ENCODE assay signal across 8 mouse cellular contexts in genomic region chrX:8206694-8207197, GRCm38 (mm10). TPM values are rescaled to one million over a fixed set of nuclear protein-coding genes. Genes with fewer than 3 reads are reported as not detected.
DNase-seq lines count a peak whose midpoint lies in the region; ATAC-seq and TF ChIP-seq lines count a peak whose summit lies in the region.

No protein-coding gene starts in this region.

- H3K9me3 ChIP-seq in heart, embryonic 11.5 days (replicated peaks; ENCODE audit: control insufficient read depth, low read length) = no peaks in the 10 kb centered on the region
- no peaks in the 10 kb centered on the region for H3K9me3 ChIP-seq in E14TG2a.4 (ENCODE audit: low read length)
- no peaks in the 10 kb centered on the region for H3K9me3 ChIP-seq in forebrain, embryonic 14.5 days (replicated peaks; ENCODE audit: control insufficient read depth, low read length)
- H3K9me3 ChIP-seq in liver, embryonic 16.5 days (replicated peaks; ENCODE audit: control insufficient read depth, low read length) = no peaks in the 10 kb centered on the region

- intact Hi-C loops in heart, postnatal 14 days (cut with DNase I) = no loop called here

- no peak for DNase-seq in heart, postnatal 14 days
- DNase-seq in forebrain, embryonic 14.5 days (ENCODE audit: low spot score) = peak; percentile 10
- DNase-seq in cerebellum, adult 9-10 months = no peak
- DNase-seq in frontal cortex, postnatal 10 days (ENCODE audit: low spot score in 2 of 2) = no peak
- no peak for DNase-seq in urinary bladder, postnatal 10 days (ENCODE audit: low spot score)

- WGBS in heart, embryonic 11.5 days (ENCODE audit: insufficient replicate concordance) = 17% methylated on average over 11 of the region's 11 CpGs
- 30% methylated on average over 11 of the region's 11 CpGs for WGBS in forebrain, embryonic 14.5 days
- 22% methylated on average over 11 of the region's 11 CpGs for WGBS in liver, embryonic 16.5 days (ENCODE audit: insufficient replicate concordance)

- H3K4me2 ChIP-seq in heart, embryonic 11.5 days = peak overlapping the region; percentile 72
- peak overlapping the region; percentile 56 for H3K4me2 ChIP-seq in forebrain, embryonic 14.5 days (ENCODE audit: low read length)
- peak overlapping the region; percentile 57 for H3K4me2 ChIP-seq in liver, embryonic 16.5 days (ENCODE audit: low read depth, low read length)

- no peaks in the 10 kb centered on the region for H3K36me3 ChIP-seq in heart, embryonic 11.5 days (ENCODE audit: control insufficient read depth, insufficient read depth, low read length)
- H3K36me3 ChIP-seq in E14TG2a.4 (ENCODE audit: insufficient read depth, low read length) = peaks cover 37% of the 10 kb centered on the region
- H3K36me3 ChIP-seq in forebrain, embryonic 14.5 days (ENCODE audit: control insufficient read depth, insufficient read depth, low read length) = no peaks in the 10 kb centered on the region
- H3K36me3 ChIP-seq in liver, embryonic 16.5 days (ENCODE audit: control insufficient read depth, insufficient read depth) = no peaks in the 10 kb centered on the region

- no peak overlapping the region for H3K9ac ChIP-seq in heart, embryonic 11.5 days (ENCODE audit: low read depth, low read length)
- H3K9ac ChIP-seq in forebrain, embryonic 14.5 days (ENCODE audit: low read length) = no peak overlapping the region; the same call in 1 of the 2 replicates
- H3K9ac ChIP-seq in liver, embryonic 16.5 days (ENCODE audit: low read depth, low read length) = no peak overlapping the region

- ATAC-seq in heart, embryonic 11.5 days (replicated peaks; ENCODE audit: insufficient number of reproducible peaks, low FRiP score, low TSS enrichment) = no peak
- ATAC-seq in forebrain, embryonic 14.5 days = peak; percentile 30
- ATAC-seq in liver, embryonic 16.5 days (ENCODE audit: low read depth) = no peak

- H3K4me3 ChIP-seq in heart, embryonic 11.5 days (ENCODE audit: low read depth, low read length) = peak overlapping the region; percentile 51
- H3K4me3 ChIP-seq in E14TG2a.4 (replicated peaks; ENCODE audit: low read length) = peak overlapping the region; percentile 82
- peak overlapping the region; percentile 48 for H3K4me3 ChIP-seq in forebrain, embryonic 14.5 days (ENCODE audit: low read depth, low read length)
- peak overlapping the region; percentile 43 for H3K4me3 ChIP-seq in liver, embryonic 16.5 days (ENCODE audit: low read depth, low read length)

- no peak for TF ChIP-seq CTCF in E14TG2a.4 (conservative IDR thresholded peaks at IDR 0.05; ENCODE audit: low read length)

- H3K27ac ChIP-seq in heart, embryonic 11.5 days (ENCODE audit: low read depth, low read length) = no peak overlapping the region
- no peak overlapping the region for H3K27ac ChIP-seq in forebrain, embryonic 14.5 days (ENCODE audit: low read depth, low read length)
- no peak overlapping the region for H3K27ac ChIP-seq in liver, embryonic 16.5 days (ENCODE audit: low read length)

- no peaks in the 10 kb centered on the region; the same call in 1 of the 2 replicates for H3K27me3 ChIP-seq in heart, embryonic 11.5 days (ENCODE audit: control insufficient read depth, insufficient read depth, low read length)
- no peaks in the 10 kb centered on the region for H3K27me3 ChIP-seq in E14TG2a.4 (ENCODE audit: insufficient read depth, low read length)
- H3K27me3 ChIP-seq in forebrain, embryonic 14.5 days (replicated peaks; ENCODE audit: control insufficient read depth, insufficient read depth, low read length) = no peaks in the 10 kb centered on the region
- peaks cover 6% of the 10 kb centered on the region for H3K27me3 ChIP-seq in liver, embryonic 16.5 days (ENCODE audit: control insufficient read depth, insufficient read depth, low read depth, low read length)

- H3K4me1 ChIP-seq in heart, embryonic 11.5 days (ENCODE audit: control insufficient read depth, insufficient read depth, low read length) = no peaks in the 10 kb centered on the region
- H3K4me1 ChIP-seq in E14TG2a.4 (replicated peaks; ENCODE audit: low read depth, low read length) = peaks cover 69% of the 10 kb centered on the region
- H3K4me1 ChIP-seq in forebrain, embryonic 14.5 days (ENCODE audit: control insufficient read depth, insufficient read depth, low read length) = no peaks in the 10 kb centered on the region
- no peaks in the 10 kb centered on the region; the same call in 1 of the 2 replicates for H3K4me1 ChIP-seq in liver, embryonic 16.5 days (ENCODE audit: control insufficient read depth, low read depth, low read length)

RNA-seq across cellular contexts. Expression of gene Porcn, which starts 0.4 kb away (rescaled TPM):
- 5.2 and 5.9 TPM in 2 replicates for polyA plus RNA-seq in heart, embryonic 11.5 days (2014; fragmentation: Nextera tagmentation; extraction: Ambion mirVana)
- 1 to 10 TPM; 1.8 to 3.7 TPM for total RNA-seq in heart, postnatal 14 days (2021)
- polyA plus RNA-seq in forebrain, embryonic 14.5 days (2014; fragmentation: Nextera tagmentation; extraction: Ambion mirVana) = 35.4 and 42.0 TPM in 2 replicates
- polyA plus RNA-seq in liver, embryonic 16.5 days (2015; fragmentation: Nextera tagmentation; extraction: Ambion mirVana) = 1.0 and 1.3 TPM in 2 replicates

RNA-seq across cellular contexts. Expression of gene Ebp, which starts 13.4 kb away (rescaled TPM):
- polyA plus RNA-seq in heart, embryonic 11.5 days (2014; fragmentation: Nextera tagmentation; extraction: Ambion mirVana) = 24.4 and 37.4 TPM in 2 replicates
- 10 to 100 TPM; 19.0 to 24.7 TPM for total RNA-seq in heart, postnatal 14 days (2021)
- polyA plus RNA-seq in forebrain, embryonic 14.5 days (2014; fragmentation: Nextera tagmentation; extraction: Ambion mirVana) = 25.3 and 28.5 TPM in 2 replicates
- polyA plus RNA-seq in liver, embryonic 16.5 days (2015; fragmentation: Nextera tagmentation; extraction: Ambion mirVana) = 82.8 and 90.1 TPM in 2 replicates

RNA-seq across cellular contexts. Expression of gene Tbc1d25, which starts 30.8 kb away (rescaled TPM):
- polyA plus RNA-seq in heart, embryonic 11.5 days (2014; fragmentation: Nextera tagmentation; extraction: Ambion mirVana) = 10.4 and 12.1 TPM in 2 replicates
- total RNA-seq in heart, postnatal 14 days (2021) = 1 to 10 TPM; 4.1 to 4.2 TPM
- 19.7 and 26.5 TPM in 2 replicates for polyA plus RNA-seq in forebrain, embryonic 14.5 days (2014; fragmentation: Nextera tagmentation; extraction: Ambion mirVana)
- 3.9 and 5.3 TPM in 2 replicates for polyA plus RNA-seq in liver, embryonic 16.5 days (2015; fragmentation: Nextera tagmentation; extraction: Ambion mirVana)

RNA-seq across cellular contexts. Expression of gene Ftsj1, which starts 45.5 kb away (rescaled TPM):
- 25.1 and 26.1 TPM in 2 replicates for polyA plus RNA-seq in heart, embryonic 11.5 days (2014; fragmentation: Nextera tagmentation; extraction: Ambion mirVana)
- 10 to 100 TPM in 1 of 2 experiments, 1 to 10 TPM in 1; 9.8 to 12.7 TPM for total RNA-seq in heart, postnatal 14 days (2021)
- polyA plus RNA-seq in forebrain, embryonic 14.5 days (2014; fragmentation: Nextera tagmentation; extraction: Ambion mirVana) = 60.9 and 63.6 TPM in 2 replicates
- 29.3 and 30.7 TPM in 2 replicates for polyA plus RNA-seq in liver, embryonic 16.5 days (2015; fragmentation: Nextera tagmentation; extraction: Ambion mirVana)
